Mouse (Mus musculus) left cerebral cortex, postnatal 10 days (tissue): Measurements from ENCODE around the gene Exoc7. TPM values are rescaled to one million over a fixed set of nuclear protein-coding genes. Genes with fewer than 3 reads are reported as not detected.

ENCODE experiments used
- DNase-seq, 2 experiments: peaks; one replicate each; pipeline ENCODE4 v3.0.0; 2021 to 2022; ENCODE audit warnings: low spot score in 2 of 2, mixed read lengths in 1 of 2; ENCODE audit errors: extremely low spot score in 1 of 2
- intact Hi-C: fragments of 180-260 bp; cut with DNase I; formaldehyde crosslinking; loops from one replicate; pipeline ENCODE4 v1.15.1; 2025
- total RNA-seq, 2 experiments: library from RNA; stranded (reverse); gene quantifications; 2 replicates each; pipeline ENCODE4 v1.2.3; 2021

Gene Exoc7
- total RNA-seq = 10 to 100 TPM; 96.6 to 97.9 TPM

GRCm38 (mm10) chr11:116307019-116307725 lies at the start of gene Exoc7:
Gene Exoc7, minus strand, starts transcription at chr11:116307233.
- intact Hi-C loops = no loop called here
- DNase-seq = peak in 1 of 2 experiments; percentile 26

- intact Hi-C loops = no loop called here
Observed at GRCm38 (mm10) chr11:116354521-116354920, 47.5 kb upstream of the Exoc7 start.

GRCm38 (mm10) chr11:116353535-116353934 lies 46.5 kb upstream of the Exoc7 start:
- intact Hi-C loops = no loop called here
- DNase-seq = no peak

More at GRCm38 (mm10) chr11:116354521-116354920, 47.5 kb upstream of the Exoc7 start:
- no peak for DNase-seq

- intact Hi-C loops = no loop called here
- no peak for DNase-seq
Observed at GRCm38 (mm10) chr11:116351294-116351693, 44.3 kb upstream of the Exoc7 start.

GRCm38 (mm10) chr11:116347955-116348354 lies 40.9 kb upstream of the Exoc7 start:
- intact Hi-C loops = no loop called here
- DNase-seq = no peak

- intact Hi-C loops = no loop called here
- no peak for DNase-seq
Observed at GRCm38 (mm10) chr11:116347012-116347411, 40.0 kb upstream of the Exoc7 start.

- intact Hi-C loops = no loop called here
- peak in 1 of 2 experiments; percentile 33 for DNase-seq
Observed at GRCm38 (mm10) chr11:116342069-116342791, 35.2 kb upstream of the Exoc7 start.

- intact Hi-C loops = no loop called here
- DNase-seq = no peak
Observed at GRCm38 (mm10) chr11:116337531-116337930, 30.5 kb upstream of the Exoc7 start.

GRCm38 (mm10) chr11:116337000-116337399 lies 30.0 kb upstream of the Exoc7 start:
- intact Hi-C loops = no loop called here
- no peak for DNase-seq

GRCm38 (mm10) chr11:116336393-116336792 lies 29.4 kb upstream of the Exoc7 start:
- intact Hi-C loops = no loop called here
- DNase-seq = no peak

- peak; percentile 96 to 97 for DNase-seq
- intact Hi-C loops = no loop called here
Observed at GRCm38 (mm10) chr11:116335244-116336036, 28.4 kb upstream of the Exoc7 start, which contains the start of gene Foxj1. Gene Foxj1, minus strand, starts transcription at chr11:116335399.

GRCm38 (mm10) chr11:116334417-116334782 lies 27.4 kb upstream of the Exoc7 start:
- intact Hi-C loops = no loop called here
- DNase-seq = peak in 1 of 2 experiments; percentile 39

GRCm38 (mm10) chr11:116333526-116334416 lies 26.7 kb upstream of the Exoc7 start:
- intact Hi-C loops = no loop called here
- DNase-seq = peak in 1 of 2 experiments; percentile 51

GRCm38 (mm10) chr11:116332983-116333270 lies 25.9 kb upstream of the Exoc7 start:
- no peak for DNase-seq
- intact Hi-C loops = no loop called here

- peak in 1 of 2 experiments; percentile 78 for DNase-seq
- intact Hi-C loops = no loop called here
Observed at GRCm38 (mm10) chr11:116332232-116332982, 25.4 kb upstream of the Exoc7 start.

GRCm38 (mm10) chr11:116330211-116330518 lies 23.1 kb upstream of the Exoc7 start:
- intact Hi-C loops = no loop called here
- no peak for DNase-seq

- peak in 1 of 2 experiments; percentile 74 for DNase-seq
- intact Hi-C loops = no loop called here
Observed at GRCm38 (mm10) chr11:116329314-116330210, 22.5 kb upstream of the Exoc7 start.
